ENCODE assay signal across 39 mouse cellular contexts in genomic region chr5:146466663-146467062, GRCm38 (mm10). TPM values are rescaled to one million over a fixed set of nuclear protein-coding genes. Genes with fewer than 3 reads are reported as not detected.
"Had no signal": no experiment of that assay in that cellular context is flagged by ENCODE, and none has a peak within 500 bp of the region (broad histone marks: within the 10 kb centered on the region; RNA-seq: fewer than 3 reads in every experiment).

No protein-coding gene starts in this region.

- H3K4me1 ChIP-seq: heart, embryonic 10.5 days; heart, embryonic 12.5 days; hindbrain, embryonic 10.5 days; hindbrain, embryonic 12.5 days; intestine, embryonic 15.5 days; limb, embryonic 10.5 days; limb, embryonic 12.5 days; liver, embryonic 13.5 days had no signal

- H3K36me3 ChIP-seq: heart, embryonic 10.5 days; heart, embryonic 12.5 days; intestine, embryonic 15.5 days; liver, embryonic 13.5 days had no signal

- H3K4me3 ChIP-seq: gastrocnemius, adult 2 months; heart, embryonic 10.5 days; heart, embryonic 12.5 days; hindbrain, embryonic 10.5 days; hindbrain, embryonic 12.5 days; intestine, embryonic 15.5 days; layer of hippocampus, adult 2 months; limb, embryonic 10.5 days; limb, embryonic 12.5 days; liver, embryonic 13.5 days had no signal

- DNase-seq: gastrocnemius, adult 2 months; gastrocnemius, postnatal 10 days; gastrocnemius, postnatal 25 days; heart, adult 18-20 months; heart, postnatal 10 days; heart, postnatal 4 days; kidney, adult 18-20 months; kidney, adult 8-10 months; kidney, postnatal 10 days; kidney, postnatal 25 days; kidney, postnatal 4 days; liver; liver, embryonic 13.5 days had no signal

- ATAC-seq: hindbrain, embryonic 16.5 days; inflammation-experienced regulatory T-cells, adult 6 months; intestine, embryonic 15.5 days; intestine, postnatal 0 days had no signal

- H3K9me3 ChIP-seq: heart, embryonic 10.5 days; heart, embryonic 12.5 days; hindbrain, embryonic 10.5 days; hindbrain, embryonic 12.5 days; intestine, embryonic 15.5 days; limb, embryonic 10.5 days; limb, embryonic 12.5 days; liver, embryonic 13.5 days had no signal

- H3K27me3 ChIP-seq: heart, embryonic 12.5 days; hindbrain, embryonic 12.5 days; intestine, embryonic 15.5 days; limb, embryonic 12.5 days; liver, embryonic 13.5 days had no signal

RNA-seq across cellular contexts. Expression of gene Gm6408, which starts 15.1 kb away (rescaled TPM):
- total RNA-seq: gastrocnemius, adult 2 months; gastrocnemius, postnatal 10 days; gastrocnemius, postnatal 25 days; gastrocnemius, postnatal 4 days; granulocyte monocyte progenitor cell, adult 5-6 weeks; heart, adult 18-20 months; heart, adult 8-10 months; heart, postnatal 10 days; heart, postnatal 25 days; heart, postnatal 4 days; layer of hippocampus, adult 2 months; layer of hippocampus, postnatal 10 days; layer of hippocampus, postnatal 25 days; left cerebral cortex, adult 8-10 months; left cerebral cortex, postnatal 14 days had no signal
- polyA plus RNA-seq: heart, embryonic 10.5 days; heart, embryonic 12.5 days; heart, embryonic 14.5 days; heart, embryonic 16.5 days; hindbrain, embryonic 10.5 days; hindbrain, embryonic 12.5 days; hindbrain, embryonic 14.5 days; hindbrain, embryonic 16.5 days; inflammation-experienced regulatory T-cells, adult 6 months; intestine, embryonic 15.5 days; intestine, postnatal 0 days; kidney, embryonic 14.5 days; kidney, embryonic 16.5 days; limb, embryonic 10.5 days; limb, embryonic 12.5 days; liver, embryonic 11.5 days; liver, embryonic 13.5 days had no signal

RNA-seq across cellular contexts. Expression of gene Gm6370, which starts 24.5 kb away (rescaled TPM):
- total RNA-seq: gastrocnemius, adult 2 months; gastrocnemius, postnatal 10 days; gastrocnemius, postnatal 25 days; gastrocnemius, postnatal 4 days; granulocyte monocyte progenitor cell, adult 5-6 weeks; heart, adult 18-20 months; heart, adult 8-10 months; heart, postnatal 10 days; heart, postnatal 25 days; heart, postnatal 4 days; layer of hippocampus, adult 2 months; layer of hippocampus, postnatal 10 days; layer of hippocampus, postnatal 25 days; left cerebral cortex, adult 8-10 months; left cerebral cortex, postnatal 14 days had no signal
- polyA plus RNA-seq: heart, embryonic 10.5 days; heart, embryonic 12.5 days; heart, embryonic 14.5 days; heart, embryonic 16.5 days; hindbrain, embryonic 10.5 days; hindbrain, embryonic 12.5 days; hindbrain, embryonic 14.5 days; hindbrain, embryonic 16.5 days; inflammation-experienced regulatory T-cells, adult 6 months; intestine, embryonic 15.5 days; intestine, postnatal 0 days; kidney, embryonic 14.5 days; kidney, embryonic 16.5 days; limb, embryonic 10.5 days; limb, embryonic 12.5 days; limb, embryonic 14.5 days; liver, embryonic 11.5 days; liver, embryonic 13.5 days had no signal

RNA-seq across cellular contexts. Expression of gene 4930449I24Rik, which starts 35.5 kb away (rescaled TPM):
- total RNA-seq: gastrocnemius, adult 2 months; gastrocnemius, postnatal 10 days; gastrocnemius, postnatal 25 days; gastrocnemius, postnatal 4 days; granulocyte monocyte progenitor cell, adult 5-6 weeks; heart, adult 18-20 months; heart, adult 8-10 months; heart, postnatal 10 days; heart, postnatal 25 days; heart, postnatal 4 days; layer of hippocampus, adult 2 months; layer of hippocampus, postnatal 10 days; layer of hippocampus, postnatal 25 days; left cerebral cortex, adult 8-10 months; left cerebral cortex, postnatal 14 days had no signal
- polyA plus RNA-seq: heart, embryonic 10.5 days; heart, embryonic 12.5 days; heart, embryonic 14.5 days; heart, embryonic 16.5 days; hindbrain, embryonic 10.5 days; hindbrain, embryonic 12.5 days; hindbrain, embryonic 14.5 days; hindbrain, embryonic 16.5 days; inflammation-experienced regulatory T-cells, adult 6 months; intestine, embryonic 15.5 days; intestine, postnatal 0 days; kidney, embryonic 14.5 days; kidney, embryonic 16.5 days; limb, embryonic 10.5 days; limb, embryonic 12.5 days; limb, embryonic 14.5 days; liver, embryonic 11.5 days; liver, embryonic 13.5 days had no signal

RNA-seq across cellular contexts. Expression of gene Gm3402, which starts 47.3 kb away (rescaled TPM):
- total RNA-seq: gastrocnemius, adult 2 months; gastrocnemius, postnatal 10 days; gastrocnemius, postnatal 25 days; gastrocnemius, postnatal 4 days; granulocyte monocyte progenitor cell, adult 5-6 weeks; heart, adult 18-20 months; heart, adult 8-10 months; heart, postnatal 10 days; heart, postnatal 25 days; heart, postnatal 4 days; layer of hippocampus, adult 2 months; layer of hippocampus, postnatal 10 days; layer of hippocampus, postnatal 25 days; left cerebral cortex, adult 8-10 months; left cerebral cortex, postnatal 14 days had no signal
- polyA plus RNA-seq: heart, embryonic 10.5 days; heart, embryonic 12.5 days; heart, embryonic 14.5 days; heart, embryonic 16.5 days; hindbrain, embryonic 10.5 days; hindbrain, embryonic 12.5 days; hindbrain, embryonic 14.5 days; hindbrain, embryonic 16.5 days; inflammation-experienced regulatory T-cells, adult 6 months; intestine, embryonic 15.5 days; intestine, postnatal 0 days; kidney, embryonic 14.5 days; kidney, embryonic 16.5 days; limb, embryonic 10.5 days; limb, embryonic 12.5 days; limb, embryonic 14.5 days; liver, embryonic 11.5 days; liver, embryonic 13.5 days had no signal

RNA-seq across cellular contexts. Expression of gene Gm3404, which starts 58.9 kb away (rescaled TPM):
- total RNA-seq: gastrocnemius, adult 2 months; gastrocnemius, postnatal 10 days; gastrocnemius, postnatal 25 days; gastrocnemius, postnatal 4 days; granulocyte monocyte progenitor cell, adult 5-6 weeks; heart, adult 18-20 months; heart, adult 8-10 months; heart, postnatal 10 days; heart, postnatal 25 days; heart, postnatal 4 days; layer of hippocampus, adult 2 months; layer of hippocampus, postnatal 10 days; layer of hippocampus, postnatal 25 days; left cerebral cortex, adult 8-10 months; left cerebral cortex, postnatal 14 days had no signal
- polyA plus RNA-seq: heart, embryonic 10.5 days; heart, embryonic 12.5 days; heart, embryonic 14.5 days; heart, embryonic 16.5 days; hindbrain, embryonic 10.5 days; hindbrain, embryonic 12.5 days; hindbrain, embryonic 14.5 days; hindbrain, embryonic 16.5 days; inflammation-experienced regulatory T-cells, adult 6 months; intestine, embryonic 15.5 days; intestine, postnatal 0 days; kidney, embryonic 14.5 days; kidney, embryonic 16.5 days; limb, embryonic 10.5 days; limb, embryonic 12.5 days; limb, embryonic 14.5 days; liver, embryonic 11.5 days; liver, embryonic 13.5 days had no signal
